Mouse (Mus musculus): ENCODE data around the gene Hexdc. TPM values are rescaled to one million over a fixed set of nuclear protein-coding genes. Genes with fewer than 3 reads are reported as not detected.

Gene Hexdc
- polyA plus RNA-seq, 1 experiment from 2014 or later, result 17.1 TPM

Other genes starting within 250 kb of the Hexdc start
- 145 and 157 TPM in 2 replicates for gene Csnk1d, start 213.1 kb upstream of the Hexdc start, polyA plus RNA-seq (2015; fragmentation: Nextera tagmentation; extraction: Ambion mirVana)
- gene Cd7, start 165.0 kb upstream of the Hexdc start, polyA plus RNA-seq (2015; fragmentation: Nextera tagmentation; extraction: Ambion mirVana), result not detected in 2 replicates
- not detected in 2 replicates for gene Sectm1b, start 140.9 kb upstream of the Hexdc start, polyA plus RNA-seq (2015; fragmentation: Nextera tagmentation; extraction: Ambion mirVana)
- not detected in 2 replicates for gene Sectm1a, start 123.2 kb upstream of the Hexdc start, polyA plus RNA-seq (2015; fragmentation: Nextera tagmentation; extraction: Ambion mirVana)
- not detected in 2 replicates for gene Tex19.2, start 85.8 kb upstream of the Hexdc start, polyA plus RNA-seq (2015; fragmentation: Nextera tagmentation; extraction: Ambion mirVana)
- not detected in 2 replicates for gene Tex19.1, start 58.3 kb upstream of the Hexdc start, polyA plus RNA-seq (2015; fragmentation: Nextera tagmentation; extraction: Ambion mirVana)
- gene Uts2r, start 44.2 kb upstream of the Hexdc start, polyA plus RNA-seq (2015; fragmentation: Nextera tagmentation; extraction: Ambion mirVana), result 0.18 TPM in 1 of 2 replicates, not detected in the other
- 14.4 and 16.7 TPM in 2 replicates for gene Ogfod3, start 278 bp downstream of the Hexdc start, polyA plus RNA-seq (2015; fragmentation: Nextera tagmentation; extraction: Ambion mirVana)
- 40.4 and 44.3 TPM in 2 replicates for gene Cybc1, start 24.9 kb downstream of the Hexdc start, polyA plus RNA-seq (2015; fragmentation: Nextera tagmentation; extraction: Ambion mirVana)
- 86.4 and 106 TPM in 2 replicates for gene Narf, start 32.8 kb downstream of the Hexdc start, polyA plus RNA-seq (2015; fragmentation: Nextera tagmentation; extraction: Ambion mirVana)
- 14.2 and 14.6 TPM in 2 replicates for gene Foxk2, start 55.6 kb downstream of the Hexdc start, polyA plus RNA-seq (2015; fragmentation: Nextera tagmentation; extraction: Ambion mirVana)
- 86.2 and 87.0 TPM in 2 replicates for gene Wdr45b, start 150.0 kb downstream of the Hexdc start, polyA plus RNA-seq (2015; fragmentation: Nextera tagmentation; extraction: Ambion mirVana)
- 6.7 and 7.8 TPM in 2 replicates for gene Rab40b, start 183.8 kb downstream of the Hexdc start, polyA plus RNA-seq (2015; fragmentation: Nextera tagmentation; extraction: Ambion mirVana)
- 9.0 and 11.1 TPM in 2 replicates for gene Fn3krp, start 217.0 kb downstream of the Hexdc start, polyA plus RNA-seq (2015; fragmentation: Nextera tagmentation; extraction: Ambion mirVana)
- gene Fn3k, start 230.5 kb downstream of the Hexdc start, polyA plus RNA-seq (2015; fragmentation: Nextera tagmentation; extraction: Ambion mirVana), result 3.0 and 4.1 TPM in 2 replicates
- 54.1 and 55.2 TPM in 2 replicates for gene Tbcd, start 247.5 kb downstream of the Hexdc start, polyA plus RNA-seq (2015; fragmentation: Nextera tagmentation; extraction: Ambion mirVana)